Mouse (Mus musculus): ENCODE data around the gene Cenpx. TPM values are rescaled to one million over a fixed set of nuclear protein-coding genes. Genes with fewer than 3 reads are reported as not detected.

Gene Cenpx
- polyA plus RNA-seq (2012; rRNA removed; ENCODE audit: low replicate concordance): 89.1 and 110 TPM in 2 replicates

DNA sequence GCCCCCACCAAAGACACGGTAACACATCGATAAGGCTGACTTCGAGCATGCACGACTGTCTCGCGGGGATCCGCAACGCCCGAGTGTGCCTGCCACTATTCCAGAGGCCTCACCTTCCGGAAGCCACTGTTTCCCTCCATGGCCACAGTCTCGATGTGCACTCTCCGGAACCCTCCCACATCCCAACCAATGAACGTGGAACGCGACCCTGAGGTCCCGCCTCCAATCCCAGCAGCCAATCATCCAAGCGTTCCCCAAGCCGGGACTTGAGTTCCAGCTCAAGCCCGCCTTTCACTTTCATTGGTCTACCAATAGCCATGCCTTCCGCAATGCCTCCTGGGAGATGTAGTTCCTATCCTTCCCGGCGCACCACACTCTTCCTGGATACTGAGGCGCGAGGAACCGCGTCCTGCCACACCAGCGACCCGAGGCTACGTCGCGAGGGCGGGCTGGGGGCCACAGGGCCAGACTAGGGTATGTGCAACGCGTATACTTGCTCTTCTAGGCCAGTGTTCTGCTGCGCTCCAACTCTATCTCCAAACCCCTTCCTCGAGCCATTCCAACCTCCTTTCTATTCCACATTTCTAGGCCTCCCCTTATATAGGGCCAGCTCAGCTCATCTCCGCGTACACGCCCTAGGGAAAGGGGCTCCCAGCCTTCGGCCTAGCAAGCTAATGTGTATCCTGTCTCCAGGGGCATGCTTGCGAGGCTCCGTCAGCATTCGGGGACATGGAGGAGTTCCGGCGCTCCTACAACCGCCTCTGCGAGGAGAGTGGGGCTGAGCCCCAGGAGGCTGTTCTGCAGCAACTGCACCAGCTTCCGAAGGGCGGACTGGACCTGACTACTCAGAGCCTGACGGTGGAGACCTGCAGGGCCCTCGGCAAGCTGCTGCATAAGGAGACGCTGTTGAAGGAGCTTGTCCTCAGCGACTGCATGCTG, at the start of gene Cenpx, which contains the start of gene Lrrc45:
Gene Cenpx, minus strand, starts transcription at position 159 of the 939 bp plus-strand sequence.
Gene Lrrc45, plus strand, starts transcription at position 346 of the 939 bp plus-strand sequence.

DNA sequence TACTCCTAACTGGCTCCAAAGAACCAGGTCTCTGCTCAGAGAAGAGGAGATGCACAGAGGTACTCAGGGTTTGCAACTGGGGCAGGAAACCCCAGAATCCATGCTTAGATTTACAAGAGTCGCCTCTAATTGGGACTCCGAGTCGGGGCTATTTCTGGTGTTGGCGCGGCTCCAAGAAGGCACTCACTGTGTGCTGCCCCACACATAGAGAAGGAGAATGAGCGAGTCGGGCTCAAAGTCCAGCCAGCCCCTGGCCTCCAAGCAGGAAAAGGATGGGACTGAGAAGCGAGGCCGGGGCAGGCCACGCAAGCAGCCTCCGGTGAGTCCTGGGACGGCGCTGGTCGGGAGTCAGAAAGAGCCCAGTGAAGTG, 49.1 kb upstream of the Cenpx start, which contains the start of gene Hmga1b:
Gene Hmga1b, plus strand, starts transcription at position 123 of the 370 bp plus-strand sequence.

DNA sequence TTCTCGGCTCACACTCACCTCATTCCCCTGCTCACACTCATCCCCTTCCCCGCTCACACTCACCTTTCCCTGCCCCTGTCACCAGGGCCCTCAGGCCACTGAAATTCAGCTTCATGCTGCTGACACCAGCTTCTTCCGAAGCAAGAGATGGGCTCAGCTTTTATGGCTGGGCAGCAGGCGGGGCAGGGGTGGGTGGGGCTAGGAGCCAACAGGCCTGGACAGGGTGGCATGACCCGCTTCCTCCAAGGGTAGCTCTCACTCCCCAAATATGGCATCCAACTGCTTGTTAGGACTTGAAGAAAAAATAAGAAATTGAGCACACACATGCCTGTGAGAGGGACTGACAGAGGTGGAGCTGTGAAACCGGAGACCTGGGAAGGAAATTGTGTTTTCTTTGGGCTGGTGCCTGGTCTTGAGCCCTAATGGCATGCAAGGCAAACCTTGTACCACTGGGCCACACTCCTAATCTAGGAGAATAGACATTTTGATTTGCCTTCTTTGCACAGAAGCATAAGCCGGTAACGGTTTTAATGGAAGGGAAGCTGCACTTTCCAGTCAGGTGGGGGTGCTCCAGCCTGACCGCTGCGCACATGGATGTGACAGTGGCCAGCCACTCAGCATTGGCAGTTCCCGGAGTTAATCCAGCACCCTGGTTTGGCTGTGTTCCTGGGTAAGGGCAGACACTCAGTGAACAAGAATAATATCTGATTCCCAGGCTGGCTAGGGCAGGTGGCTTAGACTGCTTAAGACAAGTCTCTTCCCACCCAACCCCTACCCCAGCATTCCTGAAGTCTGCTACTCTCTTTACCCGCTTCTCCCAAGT, 18.5 kb upstream of the Cenpx start, which contains the start of gene Cbr2:
Gene Cbr2, minus strand, starts transcription at position 257 of the 823 bp plus-strand sequence.

DNA sequence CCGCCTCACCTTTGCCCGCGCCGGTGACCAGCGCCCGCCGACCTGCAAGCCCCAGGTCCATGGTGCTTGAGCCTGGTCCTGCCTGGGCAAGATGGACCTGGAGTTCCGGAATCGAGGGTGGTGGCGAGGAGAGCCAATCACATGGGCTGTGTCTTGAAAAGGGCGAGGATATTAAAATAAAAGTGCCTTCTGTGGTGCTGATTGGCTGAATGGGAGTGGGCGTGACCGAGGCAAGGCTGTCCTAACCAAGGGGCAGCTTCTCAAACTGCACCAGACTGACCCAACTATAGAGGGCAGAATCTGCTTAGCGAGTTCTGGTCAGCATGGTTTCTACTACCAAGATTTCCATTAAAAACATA, 13.6 kb upstream of the Cenpx start, which contains the start of gene Dcxr:
Gene Dcxr, minus strand, starts transcription at position 113 of the 359 bp plus-strand sequence.

DNA sequence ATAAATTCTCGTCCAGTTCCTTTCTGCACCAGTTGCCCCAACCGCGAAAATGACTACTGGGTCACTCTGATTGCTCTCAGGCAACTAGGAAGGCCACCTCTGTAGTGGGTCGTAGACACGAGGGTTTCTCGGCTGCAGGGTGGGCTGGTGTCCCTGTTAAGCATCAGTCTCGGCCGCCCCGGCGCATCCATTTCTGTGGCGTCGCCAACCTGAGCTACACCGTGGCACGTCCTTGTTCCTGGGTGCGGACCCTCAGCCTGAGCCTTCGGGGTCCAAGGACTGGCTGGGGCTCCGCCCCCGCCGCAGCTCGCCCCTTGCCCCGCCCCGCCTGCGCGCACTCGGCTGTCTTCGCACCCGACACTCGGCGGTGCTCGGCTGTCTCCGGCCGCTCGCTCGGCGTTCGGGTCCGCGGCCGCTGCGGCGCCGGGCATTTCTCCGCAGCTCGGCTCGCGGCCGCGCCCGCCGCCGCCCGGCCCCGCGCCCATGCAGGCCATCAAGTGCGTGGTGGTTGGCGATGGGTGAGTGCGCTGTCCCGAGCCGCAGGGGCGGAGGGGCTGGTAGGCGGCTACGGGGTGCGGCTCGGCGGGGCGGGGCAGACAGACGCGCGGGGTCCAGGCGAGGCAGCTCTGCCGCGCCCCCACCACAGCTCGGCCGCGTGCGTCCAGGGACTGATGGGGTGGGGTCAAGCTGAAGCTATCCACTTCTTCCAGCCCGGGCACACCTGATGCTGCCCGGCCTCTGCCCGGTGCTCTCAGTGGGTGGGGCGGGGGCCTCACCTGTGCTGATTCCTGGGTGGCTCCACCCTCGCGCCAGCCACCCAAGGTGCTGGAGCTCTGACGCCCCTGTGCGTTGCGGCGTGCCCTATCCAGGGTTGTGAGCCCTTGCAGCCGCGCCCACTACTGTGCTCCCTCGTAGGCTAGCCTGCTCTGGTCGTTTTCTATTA, 7.9 kb upstream of the Cenpx start, which contains the start of gene Rac3:
Gene Rac3, plus strand, starts transcription at position 347 of the 943 bp plus-strand sequence.

DNA sequence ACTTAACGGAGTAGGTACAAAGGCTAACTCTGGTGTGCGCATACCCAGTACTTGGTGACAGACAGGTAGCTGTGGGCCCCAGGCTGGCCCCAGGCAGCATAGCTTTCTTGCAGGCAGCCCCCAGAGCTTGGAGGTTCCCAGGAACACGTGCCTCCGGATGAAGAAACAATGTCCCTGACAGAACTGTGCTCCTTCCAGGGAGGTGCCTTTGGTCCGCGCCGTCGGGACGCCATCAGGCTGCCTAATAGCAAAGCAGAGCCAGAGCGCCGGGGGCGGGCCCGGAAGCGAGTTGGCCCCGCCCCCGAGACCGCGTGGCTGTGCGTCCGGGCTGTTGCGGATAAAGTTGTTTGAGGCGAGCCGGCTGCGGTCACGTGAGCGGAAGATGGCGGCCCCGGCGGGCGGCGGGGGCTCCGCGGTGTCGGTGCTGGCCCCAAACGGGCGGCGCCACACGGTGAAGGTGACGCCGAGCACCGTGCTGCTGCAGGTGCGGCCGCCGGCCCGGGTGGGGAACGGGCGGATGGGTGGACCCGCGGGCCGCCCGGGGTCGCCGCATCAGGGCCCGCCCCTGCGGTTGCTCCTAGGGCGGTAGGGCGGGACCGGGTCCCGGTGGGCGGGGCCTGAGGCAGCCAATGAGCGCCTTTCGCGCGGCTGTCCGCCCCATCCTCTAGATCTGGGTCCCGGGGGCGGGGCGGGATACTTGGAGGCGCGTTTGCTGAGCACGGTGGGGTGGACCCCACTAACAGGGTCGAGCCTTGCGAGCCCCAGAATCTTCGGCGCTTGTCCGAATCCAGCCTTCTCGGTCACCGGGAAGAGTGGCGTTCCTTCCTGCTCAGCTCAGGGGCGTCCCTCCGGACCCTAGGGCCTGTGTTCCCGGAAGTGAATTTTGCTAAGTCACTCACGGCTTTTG, 40.6 kb downstream of the Cenpx start, which contains the start of gene Aspscr1:
Gene Aspscr1, plus strand, starts transcription at position 287 of the 907 bp plus-strand sequence.

DNA sequence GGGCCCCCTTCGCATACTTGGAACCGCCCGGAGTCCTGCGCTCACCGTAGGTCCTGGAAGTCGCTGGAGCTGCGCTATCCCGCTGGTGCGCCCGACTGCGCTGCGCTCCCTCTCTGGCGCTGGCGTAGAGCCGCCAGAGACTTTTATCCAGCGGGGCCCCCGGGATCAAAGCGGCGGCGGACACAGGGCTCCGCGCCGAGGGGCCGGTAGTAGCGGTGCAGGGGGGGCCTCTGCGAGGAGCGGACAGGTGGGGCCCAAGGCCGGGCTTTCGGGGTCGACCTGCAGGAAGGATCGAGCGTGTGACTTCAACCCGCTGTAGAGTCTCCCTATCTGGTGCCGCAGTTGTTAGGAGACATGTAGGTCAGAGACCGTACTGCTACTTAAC, 52.5 kb downstream of the Cenpx start, which contains the start of gene Notum:
Gene Notum, minus strand, starts transcription at position 100 of the 385 bp plus-strand sequence.

Other genes with a start within 250 kb of the Cenpx start
- gene Arl16, start 246.1 kb downstream of the Cenpx start, polyA plus RNA-seq (2012; rRNA removed; ENCODE audit: low replicate concordance): 29.0 and 40.5 TPM in 2 replicates
- gene Mrpl12, start 229.1 kb downstream of the Cenpx start, polyA plus RNA-seq (2012; rRNA removed; ENCODE audit: low replicate concordance): 108 and 111 TPM in 2 replicates
- gene Slc25a10, start 221.9 kb downstream of the Cenpx start, polyA plus RNA-seq (2012; rRNA removed; ENCODE audit: low replicate concordance): 651 and 925 TPM in 2 replicates
- 1.3 and 3.8 TPM in 2 replicates for gene Gcgr, start 183.0 kb downstream of the Cenpx start, polyA plus RNA-seq (2012; rRNA removed; ENCODE audit: low replicate concordance)
- 157 and 174 TPM in 2 replicates for gene Mcrip1, start 164.0 kb downstream of the Cenpx start, polyA plus RNA-seq (2012; rRNA removed; ENCODE audit: low replicate concordance)
- not detected in 2 replicates for gene Ppp1r27, start 162.6 kb downstream of the Cenpx start, polyA plus RNA-seq (2012; rRNA removed; ENCODE audit: low replicate concordance)
- 212 and 315 TPM in 2 replicates for gene P4hb, start 140.5 kb downstream of the Cenpx start, polyA plus RNA-seq (2012; rRNA removed; ENCODE audit: low replicate concordance)
- gene Arhgdia, start 132.1 kb downstream of the Cenpx start, polyA plus RNA-seq (2012; rRNA removed; ENCODE audit: low replicate concordance): 706 and 742 TPM in 2 replicates
- 26.4 and 41.1 TPM in 2 replicates for gene Alyref, start 115.4 kb downstream of the Cenpx start, polyA plus RNA-seq (2012; rRNA removed; ENCODE audit: low replicate concordance)
- gene Anapc11, start 115.3 kb downstream of the Cenpx start, polyA plus RNA-seq (2012; rRNA removed; ENCODE audit: low replicate concordance): 102 and 121 TPM in 2 replicates
- gene Npb, start 105.3 kb downstream of the Cenpx start, polyA plus RNA-seq (2012; rRNA removed; ENCODE audit: low replicate concordance): 0.39 and 2.5 TPM in 2 replicates
- gene Pcyt2, start 95.8 kb downstream of the Cenpx start, polyA plus RNA-seq (2012; rRNA removed; ENCODE audit: low replicate concordance): 202 and 224 TPM in 2 replicates
- 63.3 and 73.1 TPM in 2 replicates for gene Sirt7, start 88.5 kb downstream of the Cenpx start, polyA plus RNA-seq (2012; rRNA removed; ENCODE audit: low replicate concordance)
- 53.4 and 67.3 TPM in 2 replicates for gene Mafg, start 80.1 kb downstream of the Cenpx start, polyA plus RNA-seq (2012; rRNA removed; ENCODE audit: low replicate concordance)
- gene Pycr1, start 70.0 kb downstream of the Cenpx start, polyA plus RNA-seq (2012; rRNA removed; ENCODE audit: low replicate concordance): 8.3 and 23.9 TPM in 2 replicates
- 0.14 TPM in 1 of 2 replicates, not detected in the other for gene Myadml2, start 65.6 kb downstream of the Cenpx start, polyA plus RNA-seq (2012; rRNA removed; ENCODE audit: low replicate concordance)
- 5.0 TPM in 1 of 2 replicates, not detected in the other for gene Notum, start 52.6 kb downstream of the Cenpx start, polyA plus RNA-seq (2012; rRNA removed; ENCODE audit: low replicate concordance)
- 89.5 and 105 TPM in 2 replicates for gene Aspscr1, start 40.8 kb downstream of the Cenpx start, polyA plus RNA-seq (2012; rRNA removed; ENCODE audit: low replicate concordance)
- gene Lrrc45, start 187 bp upstream of the Cenpx start, polyA plus RNA-seq (2012; rRNA removed; ENCODE audit: low replicate concordance): 30.1 and 63.6 TPM in 2 replicates
- 16.6 and 55.7 TPM in 2 replicates for gene Rac3, start 7.7 kb upstream of the Cenpx start, polyA plus RNA-seq (2012; rRNA removed; ENCODE audit: low replicate concordance)
- gene Dcxr, start 13.5 kb upstream of the Cenpx start, polyA plus RNA-seq (2012; rRNA removed; ENCODE audit: low replicate concordance): 141 and 144 TPM in 2 replicates
- gene Cbr2, start 18.4 kb upstream of the Cenpx start, polyA plus RNA-seq (2012; rRNA removed; ENCODE audit: low replicate concordance): 204 and 309 TPM in 2 replicates
- gene Hmga1b, start 49.1 kb upstream of the Cenpx start, polyA plus RNA-seq (2012; rRNA removed; ENCODE audit: low replicate concordance): 0.50 and 9.3 TPM in 2 replicates
- 57.4 and 75.5 TPM in 2 replicates for gene Rfng, start 70.5 kb upstream of the Cenpx start, polyA plus RNA-seq (2012; rRNA removed; ENCODE audit: low replicate concordance)
- 171 and 257 TPM in 2 replicates for gene Gps1, start 70.5 kb upstream of the Cenpx start, polyA plus RNA-seq (2012; rRNA removed; ENCODE audit: low replicate concordance)
- gene Dus1l, start 82.7 kb upstream of the Cenpx start, polyA plus RNA-seq (2012; rRNA removed; ENCODE audit: low replicate concordance): 33.0 and 52.4 TPM in 2 replicates
- 8,340 and 15,875 TPM in 2 replicates for gene Fasn, start 110.8 kb upstream of the Cenpx start, polyA plus RNA-seq (2012; rRNA removed; ENCODE audit: low replicate concordance)
- gene Ccdc57, start 219.1 kb upstream of the Cenpx start, polyA plus RNA-seq (2012; rRNA removed; ENCODE audit: low replicate concordance): 1.6 and 5.9 TPM in 2 replicates
- gene Slc16a3, start 234.7 kb upstream of the Cenpx start, polyA plus RNA-seq (2012; rRNA removed; ENCODE audit: low replicate concordance): 2.2 and 13.6 TPM in 2 replicates